Mouse (Mus musculus) limb, embryonic 14.5 days (tissue): ENCODE results near the gene Cfl2. TPM values are rescaled to one million over a fixed set of nuclear protein-coding genes. Genes with fewer than 3 reads are reported as not detected.
A peak's percentile ranks its signal among the peaks of the same experiment; 100 is the strongest.

Source experiments
- ATAC-seq: fragments of 200-750 bp; cut with Nextera tagmentation; 2 replicates; pipeline ENCODE4 v1.8.0; 2017; ENCODE audit warnings: low read depth, moderate number of reproducible peaks, moderate TSS enrichment; ENCODE audit not compliant: low FRiP score
- DNase-seq: peaks from one replicate; pipeline ENCODE4 v3.0.0-alpha.2; 2015; ENCODE audit warnings: low spot score
- H3K27ac ChIP-seq: fragments of 300-500 bp; sonication (generic); replicated peaks from 2 replicates; pipeline ENCODE4 v1.5.1; 2014; ENCODE audit warnings: low read depth, mild to moderate bottlenecking, low read length, moderate library complexity, mixed read lengths
- H3K27me3 ChIP-seq: fragments of 300-500 bp; sonication (generic); 2 replicates; pipeline ENCODE4 v1.6.1; 2014; ENCODE audit warnings: low read length, mixed read lengths; ENCODE audit not compliant: control insufficient read depth, insufficient read depth
- H3K36me3 ChIP-seq: fragments of 300-500 bp; sonication (generic); 2 replicates; pipeline ENCODE4 v1.6.1; 2014; ENCODE audit warnings: mild to moderate bottlenecking, low read length, moderate library complexity, mixed read lengths; ENCODE audit not compliant: control insufficient read depth, insufficient read depth
- H3K4me1 ChIP-seq: fragments of 300-500 bp; sonication (generic); 2 replicates; pipeline ENCODE4 v1.6.1; 2014; ENCODE audit warnings: antibody characterized with exemption, low read length, mixed read lengths; ENCODE audit not compliant: control insufficient read depth, insufficient read depth
- H3K4me2 ChIP-seq: fragments of 300-500 bp; sonication (generic); replicated peaks from 2 replicates; pipeline ENCODE4 v1.6.1; 2014; ENCODE audit warnings: low read depth, mild to moderate bottlenecking, low read length, moderate library complexity; ENCODE audit not compliant: severe bottlenecking
- H3K4me3 ChIP-seq: fragments of 300-500 bp; sonication (generic); replicated peaks from 2 replicates; pipeline ENCODE4 v1.5.1; 2014; ENCODE audit warnings: low read length
- H3K9ac ChIP-seq: fragments of 300-500 bp; sonication (generic); 2 replicates; pipeline ENCODE4 v1.6.1; 2014; ENCODE audit warnings: mild to moderate bottlenecking, low read depth, low read length, moderate library complexity; ENCODE audit not compliant: severe bottlenecking
- H3K9me3 ChIP-seq: fragments of 300-500 bp; sonication (generic); 2 replicates; pipeline ENCODE4 v1.6.1; 2016; ENCODE audit warnings: low read length; ENCODE audit not compliant: control insufficient read depth
- POLR2A ChIP-seq: fragments of 200-500 bp; IDR thresholded peaks from 2 replicates; pipeline ENCODE4 v1.8.0; 2012; ENCODE audit warnings: inconsistent platforms, mild to moderate bottlenecking, moderate library complexity, borderline replicate concordance; ENCODE audit not compliant: insufficient read depth, insufficient read length; ENCODE audit errors: extremely low read depth
- WGBS: fragments of 180-500 bp; shearing (Covaris S2); extraction: QIAGEN DNeasy Blood & Tissue Kit; methylation state at CpG from one replicate; pipeline ENCODE4 v1.1.7; 2014; 5-methylcytosine and 5-hydroxymethylcytosine counted together
- polyA plus RNA-seq, 2 experiments: library from polyadenylated mRNA; depleted of rRNA in 1 of 2; stranded (reverse) in 1 of 2; unstranded in 1 of 2; fragments of >200 nt; fragmentation: Nextera tagmentation in 1 of 2; extraction: Ambion mirVana in 1 of 2; gene quantifications; 2 replicates each; pipeline versions ENCODE4 v1.2.1 to v1.2.3; 2012 to 2014

Cfl2 gene
- polyA plus RNA-seq, 2 experiments: 70.9 to 228 TPM

DNA sequence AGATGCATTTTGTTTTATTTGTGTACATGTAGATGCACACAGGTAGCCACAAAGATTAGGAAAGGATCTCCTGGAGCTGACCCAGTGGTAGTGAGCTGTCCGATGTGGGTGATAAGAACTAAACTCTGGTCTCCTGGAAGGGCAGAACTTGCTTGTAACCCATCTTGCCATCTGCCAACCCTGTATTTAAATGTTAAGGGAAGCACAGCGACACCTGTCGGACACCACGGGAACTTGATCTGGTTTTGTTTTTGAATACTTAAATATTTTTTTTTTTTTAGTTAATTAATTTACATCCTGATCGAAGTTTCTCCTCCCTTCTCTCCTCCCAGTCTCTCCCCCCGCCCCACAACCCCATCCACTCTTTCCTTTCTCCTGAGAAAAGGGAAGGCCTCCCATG is 17.0 kb upstream of the Cfl2 start:
- Histone ChIP-seq H3K27me3 (no peaks in the 10 kb centered on the region), H3K27ac (no peak overlapping the region), H3K4me1 (no peaks in the 10 kb centered on the region), H3K4me3 (no peak overlapping the region), H3K9ac (no peak overlapping the region), H3K36me3 (no peaks in the 10 kb centered on the region), H3K9me3 (no peaks in the 10 kb centered on the region), H3K4me2 (no peak overlapping the region)
- TF ChIP-seq POLR2A: no peak
- peak; percentile 63 for DNase-seq
- 16% methylated on average over 6 of the region's 6 CpGs for WGBS
- no peak for ATAC-seq

GRCm38 (mm10) chr12:54879211-54879610 is 16.5 kb upstream of the Cfl2 start:
- ATAC-seq: no peak

GRCm38 (mm10) chr12:54877875-54878274 is 15.2 kb upstream of the Cfl2 start:
- no peak for TF ChIP-seq POLR2A
- Histone ChIP-seq H3K9ac (no peak overlapping the region), H3K4me1 (no peaks in the 10 kb centered on the region), H3K4me3 (no peak overlapping the region), H3K36me3 (no peaks in the 10 kb centered on the region), H3K9me3 (no peaks in the 10 kb centered on the region), H3K27ac (no peak overlapping the region), H3K4me2 (no peak overlapping the region), H3K27me3 (no peaks in the 10 kb centered on the region)
- DNase-seq: peak; percentile 42
- ATAC-seq: no peak
- 84% methylated on average over 1 of the region's 1 CpGs for WGBS

More at GRCm38 (mm10) chr12:54879211-54879610, 16.5 kb upstream of the Cfl2 start:
- no peak for TF ChIP-seq POLR2A
- WGBS: 69% methylated on average over 5 of the region's 5 CpGs
- Histone ChIP-seq H3K27ac (no peak overlapping the region), H3K36me3 (no peaks in the 10 kb centered on the region), H3K4me3 (no peak overlapping the region), H3K4me1 (no peaks in the 10 kb centered on the region), H3K27me3 (no peaks in the 10 kb centered on the region), H3K4me2 (no peak overlapping the region), H3K9me3 (no peaks in the 10 kb centered on the region), H3K9ac (no peak overlapping the region)
- no peak for DNase-seq

DNA sequence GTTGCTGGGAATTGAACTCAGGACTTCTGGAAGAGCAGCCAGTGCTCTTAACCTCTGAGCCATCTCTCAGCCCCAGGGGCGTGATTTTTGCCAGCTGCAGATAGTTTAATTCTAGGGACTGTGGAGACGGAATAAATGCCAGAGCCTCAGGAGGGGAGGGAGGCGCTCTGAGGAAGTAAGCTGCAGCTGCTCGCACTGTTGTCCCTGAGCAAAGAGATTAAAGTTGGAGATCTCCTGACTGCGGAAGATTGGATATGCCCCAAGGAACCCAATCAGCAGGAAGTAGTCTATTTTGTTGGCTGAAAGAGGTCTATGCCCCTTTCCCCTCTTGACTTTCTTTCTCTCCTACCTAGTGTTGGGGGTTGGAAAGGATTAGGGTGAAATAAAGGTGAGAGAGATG is 14.2 kb upstream of the Cfl2 start:
- no peaks in the 10 kb centered on the region for H3K27me3 ChIP-seq
- peak; percentile 35; the same call in 1 of the 2 replicates for ATAC-seq
- WGBS: 34% methylated on average over 5 of the region's 5 CpGs

DNA sequence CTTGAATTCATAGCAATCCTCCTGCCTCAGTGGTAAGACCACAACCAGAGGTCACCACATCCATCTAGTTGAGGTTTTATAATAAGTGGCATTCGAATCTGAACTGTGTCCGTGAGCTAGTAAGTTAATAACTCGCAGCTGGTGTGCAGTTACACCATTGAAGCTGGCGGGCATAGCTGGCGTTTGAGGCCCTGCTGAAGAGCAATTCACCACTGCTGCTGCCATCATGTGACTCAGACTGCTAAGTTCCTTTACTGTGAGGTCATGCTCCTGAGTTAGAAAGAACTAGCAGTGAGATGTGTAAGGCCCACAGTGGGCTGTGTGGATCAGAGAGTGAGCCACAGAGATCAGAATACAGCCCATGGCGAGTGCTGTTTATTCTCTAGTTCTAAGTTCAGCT is 12.0 kb upstream of the Cfl2 start:
- WGBS: 48% methylated on average over 6 of the region's 6 CpGs
- DNase-seq: peak; percentile 46

More for the DNA sequence above, 14.2 kb upstream of the Cfl2 start:
- Histone ChIP-seq H3K4me1 (no peaks in the 10 kb centered on the region), H3K9me3 (no peaks in the 10 kb centered on the region), H3K9ac (no peak overlapping the region), H3K4me3 (no peak overlapping the region), H3K27ac (no peak overlapping the region), H3K4me2 (no peak overlapping the region), H3K36me3 (no peaks in the 10 kb centered on the region)
- DNase-seq: peak; percentile 37
- TF ChIP-seq POLR2A: no peak

More for the DNA sequence above, 12.0 kb upstream of the Cfl2 start:
- Histone ChIP-seq H3K27ac (no peak overlapping the region), H3K27me3 (no peaks in the 10 kb centered on the region), H3K4me1 (no peaks in the 10 kb centered on the region), H3K9me3 (no peaks in the 10 kb centered on the region), H3K9ac (no peak overlapping the region), H3K36me3 (no peaks in the 10 kb centered on the region), H3K4me3 (no peak overlapping the region), H3K4me2 (no peak overlapping the region)
- TF ChIP-seq POLR2A: no peak
- ATAC-seq: peak; percentile 61; the same call in 1 of the 2 replicates
